Mouse (Mus musculus) olfactory bulb, adult 2 months (tissue): ENCODE results near the gene Tsc2. TPM values are rescaled to one million over a fixed set of nuclear protein-coding genes. Genes with fewer than 3 reads are reported as not detected.

ENCODE experiments used
- H3K27ac ChIP-seq: fragments of 200-500 bp; 2 replicates; pipeline ENCODE4 v1.5.1; 2012; ENCODE audit warnings: low read depth, low read length; ENCODE audit not compliant: insufficient read depth
- H3K4me1 ChIP-seq: fragments of 200-500 bp; 2 replicates; pipeline ENCODE4 v1.6.1; 2012; ENCODE audit warnings: low read length; ENCODE audit not compliant: control insufficient read depth, insufficient read depth
- H3K4me3 ChIP-seq: fragments of 200-500 bp; 2 replicates; pipeline ENCODE4 v1.5.1; 2012; ENCODE audit warnings: mild to moderate bottlenecking, low read depth, low read length, moderate library complexity; ENCODE audit not compliant: insufficient read depth
- CTCF ChIP-seq: fragments of 200-500 bp; IDR thresholded peaks from 2 replicates; pipeline ENCODE4 v1.5.1; 2012; ENCODE audit warnings: low read depth, mild to moderate bottlenecking, low read length, moderate library complexity; ENCODE audit not compliant: insufficient read depth
- POLR2A ChIP-seq: fragments of 200-500 bp; IDR thresholded peaks from 2 replicates; pipeline ENCODE4 v1.6.1; 2012; ENCODE audit warnings: mild to moderate bottlenecking, low read depth, low read length, moderate library complexity; ENCODE audit not compliant: insufficient read depth
- WGBS: fragments of 180-500 bp; shearing (Covaris S2); methylation state at CpG from one replicate; pipeline ENCODE4 v1.1.7; 2018; 5-methylcytosine and 5-hydroxymethylcytosine counted together
- polyA plus RNA-seq: library from polyadenylated mRNA; stranded (reverse); fragments of >200 nt; gene quantifications from 2 replicates; pipeline ENCODE4 v1.2.4, GENCODE M21; 2012; ENCODE audit warnings: low replicate concordance; ENCODE audit not compliant: missing spikeins, insufficient read depth, insufficient read length

Tsc2 gene
- polyA plus RNA-seq, 1 experiment, result 286 TPM

DNA sequence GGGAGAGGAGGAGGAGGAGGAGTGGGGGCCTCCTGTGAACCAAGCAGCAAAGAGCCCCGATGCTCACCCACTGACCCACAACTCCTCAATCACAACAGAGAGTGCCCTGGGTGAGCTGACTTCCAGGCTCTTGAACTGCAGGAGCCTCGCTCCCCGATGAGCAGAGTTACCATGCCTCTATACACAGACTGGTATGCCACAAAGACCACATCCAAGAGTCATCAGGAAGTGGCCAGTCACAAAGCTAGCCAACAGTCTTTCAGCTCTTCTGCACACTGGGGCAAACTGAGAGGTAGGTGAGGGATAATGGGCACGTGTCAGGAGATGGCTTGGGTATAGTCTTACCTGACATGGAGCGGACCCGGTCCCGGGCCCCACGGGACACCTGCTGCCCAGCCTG, 28.5 kb downstream of the Tsc2 start:
- no peak overlapping the region for H3K4me3 ChIP-seq
- WGBS, result 92% methylated on average over 8 of the region's 8 CpGs

DNA sequence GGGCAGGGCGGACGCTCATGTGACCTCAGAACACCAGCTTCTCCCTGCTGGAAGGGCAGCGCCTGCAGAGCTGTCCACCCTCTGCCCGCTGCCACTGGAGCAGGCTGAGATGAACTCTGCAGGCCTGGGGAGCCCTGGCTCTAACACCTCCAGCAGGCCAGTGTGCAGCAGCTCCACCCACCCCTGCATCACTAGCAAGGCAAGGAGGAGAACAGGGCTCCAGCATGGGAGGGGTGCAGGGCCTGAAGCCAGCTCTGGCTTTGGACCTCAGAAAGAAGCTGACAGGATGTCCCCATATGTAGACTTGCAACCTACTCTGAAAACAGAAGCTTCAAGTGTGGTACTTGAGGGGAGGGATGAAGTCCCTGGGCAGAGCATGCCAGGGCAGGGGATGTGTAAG, 31.9 kb downstream of the Tsc2 start:
- H3K4me1 ChIP-seq, result 0 out of 2 replicates have a peak, but pooled peaks cover 1% of the 10 kb centered on the region

More for the DNA sequence above, 28.5 kb downstream of the Tsc2 start:
- Histone ChIP-seq H3K4me1 (no peaks in the 10 kb centered on the region), H3K27ac (no peak overlapping the region)
- TF ChIP-seq POLR2A, result no peak
- no peak for TF ChIP-seq CTCF

DNA sequence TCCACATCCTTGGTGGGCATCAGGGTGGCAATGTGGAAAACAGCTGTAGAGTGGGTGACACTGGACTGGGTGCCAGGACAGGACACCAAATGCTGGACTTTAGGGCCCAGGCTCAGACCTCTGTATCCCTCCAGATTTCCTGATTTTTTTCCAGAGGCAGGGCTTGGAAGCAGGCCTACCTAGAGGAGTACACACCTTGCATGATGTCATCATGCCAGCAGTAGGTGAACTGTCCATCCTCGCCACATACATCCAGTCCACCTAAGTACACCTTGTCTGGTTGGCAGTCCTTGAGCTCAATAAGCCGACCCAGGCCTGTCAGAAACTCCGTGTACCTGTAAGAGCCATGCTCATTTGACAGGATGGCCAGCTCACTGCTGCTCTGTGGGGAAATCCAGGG, 34.4 kb downstream of the Tsc2 start:
- WGBS, result 92% methylated on average over 3 of the region's 3 CpGs
- no peak for TF ChIP-seq CTCF
- TF ChIP-seq POLR2A, result no peak

More for the DNA sequence above, 31.9 kb downstream of the Tsc2 start:
- H3K4me3 ChIP-seq, result no peak overlapping the region
- TF ChIP-seq POLR2A (no peak), CTCF (no peak)
- WGBS, result 77% methylated on average over 4 of the region's 4 CpGs
- no peak overlapping the region for H3K27ac ChIP-seq

DNA sequence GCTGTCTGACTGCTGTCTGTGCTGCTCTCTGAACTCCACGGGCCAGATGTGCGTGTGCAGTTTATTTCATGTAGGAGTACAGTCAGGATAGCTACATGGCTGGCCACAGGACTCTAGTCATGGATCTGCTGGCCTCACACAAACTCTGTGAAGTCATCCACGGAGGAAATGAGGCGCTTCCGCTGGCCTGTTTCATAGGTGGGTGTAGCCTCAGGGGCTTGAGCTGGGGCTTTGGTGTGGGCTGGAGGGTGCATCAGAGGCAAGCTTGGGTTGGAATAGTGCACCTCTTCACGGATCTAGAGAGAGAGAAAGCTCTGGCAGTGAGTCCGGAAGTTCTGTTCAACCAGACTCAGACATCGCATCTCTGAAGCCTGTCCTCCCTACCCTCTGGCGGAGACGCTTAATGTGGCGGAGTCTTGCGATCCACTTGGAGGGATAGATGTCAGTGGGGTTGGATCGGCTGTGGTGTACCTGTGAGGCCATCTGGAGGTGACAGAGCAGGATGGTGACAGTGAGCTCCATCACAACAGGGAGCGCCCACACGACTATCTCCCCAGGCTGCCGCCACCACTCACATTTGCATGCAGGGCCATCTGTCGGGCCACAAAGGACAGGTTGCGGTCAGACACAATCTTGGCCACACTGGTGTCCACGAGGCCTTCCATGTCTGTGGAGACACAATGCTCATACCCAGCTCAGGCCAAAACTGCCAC, 35.8 kb downstream of the Tsc2 start:
- Histone ChIP-seq H3K4me1 (0 out of 2 replicates have a peak, but pooled peaks cover 7% of the 10 kb centered on the region), H3K27ac (no peak overlapping the region), H3K4me3 (no peak overlapping the region)
- WGBS, result 81% methylated on average over 19 of the region's 19 CpGs
- TF ChIP-seq CTCF (no peak), POLR2A (no peak)

More for the DNA sequence above, 34.4 kb downstream of the Tsc2 start:
- no peak overlapping the region for H3K4me3 ChIP-seq
- no peak overlapping the region for H3K27ac ChIP-seq
- 0 out of 2 replicates have a peak, but pooled peaks cover 7% of the 10 kb centered on the region for H3K4me1 ChIP-seq

DNA sequence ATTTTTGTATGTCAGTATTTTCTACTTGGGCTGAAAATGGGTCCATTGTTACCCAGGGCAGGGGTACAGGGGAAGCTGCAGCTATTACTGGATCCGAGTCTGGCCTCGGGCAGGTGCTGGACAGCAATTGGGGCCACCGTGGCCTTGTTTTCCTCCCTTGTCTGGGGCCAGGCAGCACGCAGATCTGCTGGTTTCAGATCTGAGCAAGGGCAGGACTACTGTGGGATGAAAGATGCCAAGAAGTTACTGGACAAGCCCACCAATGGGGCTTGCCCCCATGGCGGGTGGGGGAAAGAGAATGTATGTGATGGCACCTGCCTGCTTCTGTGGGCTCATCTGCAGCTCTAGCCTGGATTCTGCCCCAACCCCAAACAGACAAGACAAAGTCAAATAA, 36.4 kb downstream of the Tsc2 start:
- TF ChIP-seq POLR2A, result no peak
- no peak for TF ChIP-seq CTCF
- H3K4me1 ChIP-seq, result 0 out of 2 replicates have a peak, but pooled peaks cover 7% of the 10 kb centered on the region
- H3K27ac ChIP-seq, result no peak overlapping the region
- 72% methylated on average over 5 of the region's 5 CpGs for WGBS
- no peak overlapping the region for H3K4me3 ChIP-seq

DNA sequence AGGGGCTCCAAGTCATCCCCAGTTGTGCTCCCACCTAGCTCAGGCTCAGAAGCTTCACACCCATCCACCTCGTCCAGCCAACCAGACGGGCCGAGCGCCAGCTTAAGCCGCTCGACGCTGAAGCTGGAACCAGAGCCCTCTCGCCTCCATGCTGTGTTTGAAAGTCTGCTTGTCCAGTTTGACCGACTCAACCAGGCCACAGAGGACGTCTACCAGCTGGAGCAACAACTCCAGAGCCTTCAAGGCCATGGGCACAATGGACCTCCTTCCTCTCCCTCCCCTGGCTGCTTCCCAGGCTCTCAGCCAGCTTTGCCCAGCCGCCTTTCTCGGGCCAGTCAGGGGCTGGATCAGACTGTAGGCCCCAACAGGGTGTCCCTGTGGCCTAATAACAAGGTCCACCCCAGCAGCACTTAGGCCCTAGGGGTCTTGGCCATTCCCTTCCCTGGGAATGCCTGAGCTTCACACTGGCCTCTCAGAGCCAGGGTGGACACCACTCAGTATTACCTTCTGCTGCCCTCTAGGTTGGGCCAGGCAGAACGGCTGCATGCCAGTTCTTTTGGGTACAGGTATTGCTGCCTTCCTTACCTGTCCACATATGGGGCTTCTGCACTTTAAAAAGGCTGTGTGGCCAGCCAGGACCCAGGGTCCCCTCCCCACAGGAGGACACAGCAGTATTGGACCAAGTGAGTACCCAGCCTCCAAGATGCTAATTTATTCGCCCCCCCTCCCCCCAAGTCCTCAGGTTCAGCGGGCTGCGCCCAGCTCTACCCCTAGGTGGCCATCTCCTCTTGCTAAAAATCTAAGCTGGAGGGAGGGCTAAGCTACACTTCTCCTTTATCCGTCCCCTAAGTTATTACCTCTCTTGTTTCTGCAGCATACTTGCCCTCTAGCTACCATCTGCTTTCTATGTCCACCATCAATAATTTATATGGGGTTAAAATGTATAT, 37.0 kb downstream of the Tsc2 start:
- no peak overlapping the region for H3K4me3 ChIP-seq
- H3K4me1 ChIP-seq, result 0 out of 2 replicates have a peak, but pooled peaks cover 7% of the 10 kb centered on the region
- 39% methylated on average over 17 of the region's 17 CpGs for WGBS
- H3K27ac ChIP-seq, result no peak overlapping the region
- no peak for TF ChIP-seq POLR2A
- TF ChIP-seq CTCF, result no peak

DNA sequence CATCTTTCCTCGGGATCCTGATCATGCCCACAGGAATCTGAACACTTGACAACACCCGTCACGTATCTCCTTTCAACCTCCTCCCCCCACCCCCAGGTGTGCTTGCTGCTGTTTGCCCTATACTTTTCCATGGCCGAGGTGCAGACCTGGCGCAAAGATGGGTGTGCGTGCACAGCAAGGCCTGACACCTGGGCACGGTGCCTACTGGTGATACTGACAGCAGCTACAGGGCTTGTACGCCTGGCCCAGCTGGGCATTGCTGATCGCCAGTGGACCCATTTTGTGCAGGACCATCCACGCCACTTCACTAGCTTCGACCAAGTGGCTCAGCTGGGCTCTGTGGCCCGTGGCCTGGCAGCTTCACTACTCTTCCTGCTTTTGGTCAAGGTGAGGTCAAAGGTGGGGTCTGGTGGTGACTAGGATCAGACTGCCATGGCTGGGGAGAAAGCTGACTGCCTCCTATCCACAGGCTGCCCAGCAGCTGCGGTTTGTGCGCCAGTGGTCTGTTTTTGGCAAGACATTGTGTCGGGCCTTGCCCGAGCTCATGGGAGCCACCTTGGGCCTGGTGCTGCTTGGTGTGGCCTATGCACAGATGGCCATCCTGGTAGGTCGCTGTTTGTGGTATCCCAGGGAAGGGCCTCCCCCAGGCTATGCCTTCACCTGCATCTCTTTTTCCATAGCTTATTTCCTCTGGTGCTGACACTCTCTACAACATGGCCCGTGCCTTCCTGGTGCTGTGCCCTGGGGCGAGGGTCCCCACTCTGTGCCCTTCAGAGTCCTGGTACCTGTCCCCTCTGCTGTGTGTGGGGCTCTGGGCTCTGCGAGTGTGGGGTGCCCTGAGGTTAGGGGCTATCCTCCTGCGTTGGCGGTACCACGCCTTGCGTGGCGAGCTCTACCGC, 38.2 kb downstream of the Tsc2 start:
- H3K4me3 ChIP-seq, result no peak overlapping the region
- H3K27ac ChIP-seq, result no peak overlapping the region
- WGBS, result 88% methylated on average over 26 of the region's 26 CpGs
- TF ChIP-seq CTCF (no peak), POLR2A (no peak)
- 0 out of 2 replicates have a peak, but pooled peaks cover 7% of the 10 kb centered on the region for H3K4me1 ChIP-seq

DNA sequence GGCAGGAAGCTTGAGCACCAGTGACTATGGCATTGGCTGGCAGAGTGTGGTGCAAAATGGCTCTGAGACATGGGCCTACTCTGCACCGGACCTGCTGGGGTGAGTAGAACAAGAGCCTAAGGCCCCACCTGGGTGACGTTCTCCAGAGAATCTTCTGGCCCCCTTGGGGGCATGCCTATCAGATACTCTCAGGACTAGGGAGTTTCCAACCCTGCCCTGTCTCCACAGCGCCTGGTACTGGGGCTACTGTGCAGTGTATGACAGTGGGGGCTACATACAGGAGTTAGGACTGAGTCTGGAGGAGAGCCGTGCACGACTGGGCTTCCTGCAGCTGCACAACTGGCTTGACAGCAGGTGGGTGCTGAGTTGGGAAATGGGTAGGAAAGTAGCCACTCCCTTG, 39.2 kb downstream of the Tsc2 start:
- 0 out of 2 replicates have a peak, but pooled peaks cover 7% of the 10 kb centered on the region for H3K4me1 ChIP-seq
- H3K4me3 ChIP-seq, result no peak overlapping the region
- no peak overlapping the region for H3K27ac ChIP-seq
- TF ChIP-seq POLR2A (no peak), CTCF (no peak)
- 72% methylated on average over 5 of the region's 5 CpGs for WGBS
